Mouse (Mus musculus) small intestine, adult 2 months (tissue): ENCODE data around the gene Kcnk7. TPM values are rescaled to one million over a fixed set of nuclear protein-coding genes. Genes with fewer than 3 reads are reported as not detected.
"Not testable (repeated sequence)": the region's sequence is repeated elsewhere in the genome, so short reads cannot be mapped to it uniquely, and the experiment has no call there.

Experiments
- H3K27ac ChIP-seq: fragments of 200-500 bp; 2 replicates; pipeline ENCODE4 v1.5.1; 2012; ENCODE audit warnings: low read depth, low read length, control low read depth, inconsistent platforms; ENCODE audit not compliant: insufficient read depth
- H3K27me3 ChIP-seq: fragments of 200-500 bp; 2 replicates; pipeline ENCODE4 v1.6.1; 2012; ENCODE audit warnings: mild to moderate bottlenecking, moderate library complexity, low read length, inconsistent platforms; ENCODE audit not compliant: control insufficient read depth, insufficient read depth
- H3K36me3 ChIP-seq: fragments of 200-500 bp; 2 replicates; pipeline ENCODE4 v1.6.1; 2012; ENCODE audit warnings: mild to moderate bottlenecking, low read length, control low read depth, inconsistent platforms; ENCODE audit not compliant: control insufficient read depth, insufficient read depth
- H3K4me1 ChIP-seq: fragments of 200-500 bp; 2 replicates; pipeline ENCODE4 v1.6.1; 2012; ENCODE audit warnings: low read length, inconsistent platforms, mixed read lengths; ENCODE audit not compliant: control insufficient read depth, insufficient read depth, insufficient read length
- H3K4me3 ChIP-seq: fragments of 200-500 bp; 2 replicates; pipeline ENCODE4 v1.5.1; 2012; ENCODE audit warnings: low read depth, mild to moderate bottlenecking, control low read depth, inconsistent platforms, low read length, moderate library complexity
- CTCF ChIP-seq: fragments of 200-500 bp; IDR thresholded peaks from 2 replicates; pipeline ENCODE4 v1.5.1; 2012; ENCODE audit warnings: low read depth, mild to moderate bottlenecking, control low read depth, inconsistent platforms, low read length, moderate library complexity, mixed read lengths; ENCODE audit not compliant: insufficient replicate concordance, insufficient read length; ENCODE audit errors: extremely low read depth
- POLR2A ChIP-seq: fragments of 200-500 bp; IDR thresholded peaks from 2 replicates; pipeline ENCODE4 v1.6.1; 2012; ENCODE audit warnings: low read depth, mild to moderate bottlenecking, control low read depth, inconsistent platforms, low read length, moderate library complexity
- whole genome bisulfite sequencing: fragments of 180-500 bp; shearing (Covaris S2); methylation state at CpG from one replicate; pipeline ENCODE4 v1.1.7; 2018; 5-methylcytosine and 5-hydroxymethylcytosine counted together
- polyA plus RNA-seq: library from polyadenylated mRNA; depleted of rRNA; stranded (reverse); fragments of >200 nt; gene quantifications from 2 replicates; pipeline ENCODE4 v1.2.3, GENCODE M21; 2012

The Kcnk7 gene
- polyA plus RNA-seq, 1 experiment, result not detected

- TF ChIP-seq POLR2A, result no peak
- no peak for TF ChIP-seq CTCF
- H3K36me3 ChIP-seq, result peaks cover 51% of the 10 kb centered on the region
- H3K27me3 ChIP-seq, result no peaks in the 10 kb centered on the region
- H3K4me1 ChIP-seq, result peaks cover 9% of the 10 kb centered on the region
- no peak overlapping the region for H3K27ac ChIP-seq
- no peak overlapping the region for H3K4me3 ChIP-seq
- 97% methylated on average over 11 of the region's 11 CpGs for WGBS
These were observed 18.3 kb upstream of the Kcnk7 start for GRCm38 (mm10) chr19:5685861-5686260.

- Histone ChIP-seq H3K4me1 (peaks cover 14% of the 10 kb centered on the region), H3K27me3 (no peaks in the 10 kb centered on the region), H3K4me3 (no peak overlapping the region), H3K36me3 (peaks cover 46% of the 10 kb centered on the region), H3K27ac (no peak overlapping the region)
- no peak for TF ChIP-seq POLR2A
- TF ChIP-seq CTCF, result no peak
- 92% methylated on average over 13 of the region's 13 CpGs for WGBS
These were observed 17.7 kb upstream of the Kcnk7 start for GRCm38 (mm10) chr19:5686437-5686836.

- not testable (repeated sequence) for H3K4me3 ChIP-seq, H3K27me3 ChIP-seq, H3K27ac ChIP-seq
- Histone ChIP-seq H3K4me1 (peaks cover 17% of the 10 kb centered on the region), H3K36me3 (peaks cover 41% of the 10 kb centered on the region)
- 95% methylated on average over 12 of the region's 12 CpGs for WGBS
These were observed 17.2 kb upstream of the Kcnk7 start for GRCm38 (mm10) chr19:5686954-5687353.

- WGBS, result 17% methylated on average over 9 of the region's 9 CpGs
- no peaks in the 10 kb centered on the region for H3K27me3 ChIP-seq
- TF ChIP-seq CTCF (no peak), POLR2A (no peak)
- peak overlapping the region; percentile 97 for H3K4me3 ChIP-seq
- peaks cover 20% of the 10 kb centered on the region for H3K4me1 ChIP-seq
- no peak overlapping the region for H3K27ac ChIP-seq
- H3K36me3 ChIP-seq, result peaks cover 41% of the 10 kb centered on the region
These were observed 16.4 kb upstream of the Kcnk7 start for GRCm38 (mm10) chr19:5687738-5688137.

GRCm38 (mm10) chr19:5688200-5689087 is 15.7 kb upstream of the Kcnk7 start, which contains the start of the genes Map3k11 and Pcnx3:
Gene Map3k11 (plus strand): TSS chr19:5688742.
Gene Pcnx3 (minus strand): TSS chr19:5688908.
- under 1% methylated on average over 69 of the region's 69 CpGs for WGBS
- peak within 1 kb of the TSS; percentile 97 for H3K4me3 ChIP-seq
- peaks cover 23% of the 10 kb centered on the region for H3K4me1 ChIP-seq
- no peaks in the 10 kb centered on the region for H3K27me3 ChIP-seq
- peak within 1 kb of the TSS; percentile 99 for H3K27ac ChIP-seq
- peak; percentile 72 for TF ChIP-seq POLR2A
- peak; percentile 17; the same call in 1 of the 2 replicates for TF ChIP-seq CTCF
- H3K36me3 ChIP-seq, result peaks cover 39% of the 10 kb centered on the region

- peaks cover 23% of the 10 kb centered on the region for H3K4me1 ChIP-seq
- peaks cover 42% of the 10 kb centered on the region for H3K36me3 ChIP-seq
- no peaks in the 10 kb centered on the region for H3K27me3 ChIP-seq
- under 1% methylated on average over 7 of the region's 7 CpGs for WGBS
- H3K4me3 ChIP-seq, result peak overlapping the region; percentile 97
- H3K27ac ChIP-seq, result peak overlapping the region; percentile 99
- TF ChIP-seq POLR2A (no peak), CTCF (no peak)
These were observed 15.1 kb upstream of the Kcnk7 start for GRCm38 (mm10) chr19:5689088-5689428.

GRCm38 (mm10) chr19:5689565-5690342 is 14.4 kb upstream of the Kcnk7 start:
- Histone ChIP-seq H3K27ac (peak overlapping the region; percentile 99), H3K4me1 (peaks cover 23% of the 10 kb centered on the region), H3K27me3 (no peaks in the 10 kb centered on the region), H3K36me3 (peaks cover 37% of the 10 kb centered on the region), H3K4me3 (peak overlapping the region; percentile 97)
- 1% methylated on average over 42 of the region's 42 CpGs for WGBS
- TF ChIP-seq CTCF (no peak), POLR2A (peak; percentile 81; the same call in 1 of the 2 replicates)
